Mouse (Mus musculus) lung, postnatal 0 days (tissue): Measurements from ENCODE around the gene Kyat3.

ENCODE experiments used
- CTCF ChIP-seq: IDR thresholded peaks from 2 replicates; pipeline ENCODE4 v1.5.1; 2016; ENCODE audit warnings: antibody characterized with exemption, mild to moderate bottlenecking
- EP300 ChIP-seq: IDR thresholded peaks from 2 replicates; pipeline ENCODE4 v1.6.1; 2016; ENCODE audit warnings: antibody characterized with exemption, mild to moderate bottlenecking, control low read depth

DNA sequence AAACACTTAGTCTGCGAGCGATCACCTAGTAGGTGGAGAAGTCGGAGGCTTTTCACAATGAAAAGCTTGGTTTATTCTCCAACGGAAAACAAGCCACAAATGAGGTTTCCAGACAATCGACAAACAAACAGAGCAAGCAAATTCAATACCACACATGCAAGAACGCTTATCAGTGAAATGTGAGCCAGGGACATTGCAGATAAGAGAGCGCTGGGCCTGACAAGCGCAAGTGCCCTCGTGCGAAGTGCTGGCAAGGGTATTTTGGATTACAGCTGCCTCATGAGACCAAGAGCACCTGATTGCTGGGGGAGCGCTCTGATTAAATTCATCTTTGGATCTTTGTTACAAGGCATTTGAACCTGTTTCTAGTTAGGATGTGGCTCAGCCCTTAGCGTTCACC is 57.0 kb downstream of the Kyat3 start:
- no peak for TF ChIP-seq CTCF
- TF ChIP-seq EP300: no peak
